Mouse (Mus musculus): ENCODE results near the gene Fam193b. TPM values are rescaled to one million over a fixed set of nuclear protein-coding genes. Genes with fewer than 3 reads are reported as not detected.
"Not testable (repeated sequence)": the region's sequence is repeated elsewhere in the genome, so short reads cannot be mapped to it uniquely, and the experiment has no call there.

Fam193b gene
- total RNA-seq, 2 experiments from 2014 or later = 67.0 to 84.3 TPM

DNA sequence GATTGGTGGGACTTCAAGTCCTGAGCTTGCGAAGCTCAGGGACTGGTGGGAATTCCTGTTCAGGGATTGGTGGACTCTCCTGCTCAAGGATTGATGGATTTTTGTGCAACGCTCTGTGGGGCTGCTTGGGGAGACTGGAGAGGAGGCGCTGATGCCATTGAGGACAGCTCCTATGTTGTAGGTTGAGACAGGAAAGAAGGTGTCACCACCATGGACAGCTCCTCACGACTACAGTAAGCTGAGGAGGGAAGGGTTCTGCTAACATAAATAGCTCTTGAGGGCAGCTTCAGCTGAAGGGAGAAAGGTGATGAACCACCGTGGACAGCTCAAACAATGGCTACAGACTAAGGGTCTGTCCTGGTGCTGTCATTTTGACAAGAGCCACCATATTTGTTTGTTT lies 5.0 kb upstream of the Fam193b start:
- intact Hi-C loops (cut with DNase I) = no loop called here
- DNase-seq (ENCODE audit: low spot score in 2 of 2) = no peak

- DNase-seq (ENCODE audit: low spot score in 2 of 2) = no peak
- intact Hi-C loops (cut with DNase I) = no loop called here
Observed at GRCm38 (mm10) chr13:55574321-55574720, 3.4 kb upstream of the Fam193b start.

GRCm38 (mm10) chr13:55573432-55573831 lies 2.5 kb upstream of the Fam193b start, which contains the start of gene Tmed9:
TSS of gene Tmed9 (plus strand) at chr13:55573732.
- no peak for DNase-seq (ENCODE audit: low spot score in 2 of 2)
- intact Hi-C loops (cut with DNase I) = no loop called here

DNA sequence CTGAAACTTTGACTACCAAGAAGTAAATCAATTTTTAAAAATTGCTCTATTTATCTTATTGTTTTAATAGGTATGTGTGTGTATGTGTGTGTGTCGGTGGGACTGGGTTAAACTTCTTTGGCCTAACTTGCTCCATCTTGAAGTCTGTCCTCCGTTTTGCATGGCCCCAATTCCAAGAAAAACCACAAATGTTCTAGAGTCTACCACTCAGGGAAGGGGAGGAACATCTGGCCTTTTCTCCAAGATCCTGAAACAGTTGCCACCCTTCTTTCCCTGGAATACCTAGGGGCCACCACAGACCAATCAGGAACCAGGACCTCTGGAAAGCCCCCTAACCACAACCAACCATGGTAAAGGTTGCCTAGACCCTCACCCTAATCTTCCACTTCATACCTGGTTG lies 1.1 kb upstream of the Fam193b start:
- DNase-seq (ENCODE audit: low spot score in 2 of 2) = no peak
- intact Hi-C loops (cut with DNase I) = no loop called here

GRCm38 (mm10) chr13:55570286-55570973 lies 490 bp downstream of the Fam193b start:
- peak; percentile 31 for DNase-seq (ENCODE audit: low spot score in 2 of 2)
- intact Hi-C loops (cut with DNase I) = no loop called here

- peak; percentile 18 to 32 for DNase-seq (ENCODE audit: low spot score in 2 of 2)
- intact Hi-C loops (cut with DNase I) = no loop called here
Observed at GRCm38 (mm10) chr13:55569726-55570285, 1.1 kb downstream of the Fam193b start.

GRCm38 (mm10) chr13:55568524-55568923 lies 2.4 kb downstream of the Fam193b start:
- DNase-seq (ENCODE audit: low spot score in 2 of 2); intact Hi-C loops (cut with DNase I): not testable (repeated sequence)

- DNase-seq (ENCODE audit: low spot score in 2 of 2) = no peak
- intact Hi-C loops (cut with DNase I) = no loop called here
Observed at GRCm38 (mm10) chr13:55567949-55568348, 3.0 kb downstream of the Fam193b start.

DNA sequence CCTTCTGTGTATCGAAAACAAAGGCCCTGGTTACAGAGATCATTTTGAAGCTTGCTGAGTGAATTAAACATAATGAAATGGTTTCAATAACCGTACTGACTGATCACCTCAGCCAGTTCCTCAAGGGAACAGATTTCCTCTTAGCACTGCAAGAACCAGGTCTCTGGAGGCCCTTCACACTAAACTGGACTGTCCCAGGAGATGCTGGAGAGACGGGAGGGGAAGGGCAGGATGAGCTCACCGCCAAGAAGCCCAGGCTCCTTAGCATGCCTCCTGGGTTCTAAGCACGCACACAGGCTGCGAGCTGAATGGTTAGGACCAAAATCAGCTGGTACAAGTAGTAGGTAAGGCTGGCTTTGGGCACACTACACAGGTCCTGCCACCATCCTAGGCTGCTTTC lies 3.9 kb downstream of the Fam193b start:
- intact Hi-C loops (cut with DNase I) = no loop called here
- DNase-seq (ENCODE audit: low spot score in 2 of 2) = no peak

DNA sequence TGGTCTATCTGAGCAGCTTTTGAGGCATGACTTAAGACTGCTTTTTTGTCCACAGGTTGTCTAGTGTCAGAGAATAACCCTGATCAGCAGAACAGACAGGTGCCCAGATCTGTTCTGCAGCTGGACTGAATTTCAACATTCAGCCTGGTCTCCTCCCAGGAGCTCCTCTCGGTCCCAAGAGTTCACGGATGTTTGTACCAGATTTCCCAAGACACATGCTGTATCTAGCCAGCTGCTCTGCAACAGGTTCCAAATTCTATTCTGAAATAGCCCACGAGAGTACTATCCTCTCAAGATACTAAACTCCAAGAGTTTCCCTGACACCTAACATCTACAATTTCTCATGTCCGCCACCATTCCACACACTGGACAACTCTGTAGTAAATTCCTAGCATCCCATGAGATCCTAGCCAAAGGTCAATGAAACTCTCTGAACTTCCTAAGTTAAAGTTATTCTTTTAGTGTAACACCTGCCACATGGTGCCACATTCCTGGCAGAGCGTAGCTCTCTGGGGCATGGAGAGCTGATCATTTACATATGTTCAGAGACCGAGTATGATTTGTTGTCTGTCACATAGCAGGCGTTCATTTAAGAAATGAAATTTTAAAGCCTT lies 7.5 kb downstream of the Fam193b start:
- intact Hi-C loops (cut with DNase I) = no loop called here
- no peak for DNase-seq (ENCODE audit: low spot score in 2 of 2)

DNA sequence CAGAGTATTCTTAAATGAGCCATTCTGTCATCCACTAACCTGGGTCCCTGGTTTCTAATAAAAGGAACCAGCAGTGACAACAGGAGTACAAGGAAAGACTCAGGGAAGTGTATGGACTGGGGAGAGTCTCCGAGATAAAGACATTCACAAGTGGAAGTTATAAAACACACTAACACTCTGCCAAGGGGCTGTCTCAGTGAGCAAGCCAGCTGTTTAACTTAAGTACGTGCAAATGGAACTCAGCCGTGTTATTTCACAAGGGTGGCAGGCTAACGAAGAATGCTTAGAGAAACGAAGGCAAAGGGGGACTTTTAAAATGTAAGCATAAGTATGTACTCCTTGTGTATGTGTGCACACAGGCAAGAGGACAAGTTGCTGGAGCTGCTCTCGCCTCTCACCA lies 13.4 kb downstream of the Fam193b start:
- intact Hi-C loops (cut with DNase I) = no loop called here
- no peak for DNase-seq (ENCODE audit: low spot score in 2 of 2)

- no peak for DNase-seq (ENCODE audit: low spot score in 2 of 2)
- intact Hi-C loops (cut with DNase I) = no loop called here
Observed at GRCm38 (mm10) chr13:55555921-55556320, 15.0 kb downstream of the Fam193b start.

DNA sequence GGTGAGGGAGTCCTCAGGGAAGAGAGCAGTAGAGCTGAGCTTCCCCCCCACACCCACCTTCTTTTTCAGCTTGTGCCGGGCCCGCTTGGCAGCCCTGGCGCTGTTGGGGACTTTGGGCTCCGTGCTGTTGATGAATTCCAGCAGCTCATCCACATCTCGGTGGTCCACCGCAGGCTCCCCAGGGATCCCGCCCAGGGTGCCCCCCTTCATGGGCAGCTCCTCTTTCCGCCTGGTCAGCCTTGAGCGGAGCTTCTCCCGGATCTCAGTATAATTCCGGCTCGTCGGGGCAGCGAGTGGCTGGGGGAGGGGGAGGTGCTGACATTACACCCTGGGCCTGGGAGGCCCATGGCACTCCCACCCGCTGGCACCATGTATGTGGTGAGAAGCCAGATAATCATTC lies 21.9 kb downstream of the Fam193b start:
- no peak for DNase-seq (ENCODE audit: low spot score in 2 of 2)
- intact Hi-C loops (cut with DNase I) = no loop called here

- intact Hi-C loops (cut with DNase I) = no loop called here
Observed at GRCm38 (mm10) chr13:55548426-55548825, 22.5 kb downstream of the Fam193b start.

GRCm38 (mm10) chr13:55547916-55548315 lies 23.0 kb downstream of the Fam193b start:
- intact Hi-C loops (cut with DNase I) = no loop called here
- no peak for DNase-seq (ENCODE audit: low spot score in 2 of 2)

More at GRCm38 (mm10) chr13:55548426-55548825, 22.5 kb downstream of the Fam193b start:
- DNase-seq (ENCODE audit: low spot score in 2 of 2) = no peak

- intact Hi-C loops (cut with DNase I) = no loop called here
- no peak for DNase-seq (ENCODE audit: low spot score in 2 of 2)
Observed at GRCm38 (mm10) chr13:55544792-55545191, 26.1 kb downstream of the Fam193b start.

GRCm38 (mm10) chr13:55543447-55543846 lies 27.5 kb downstream of the Fam193b start:
- intact Hi-C loops (cut with DNase I) = no loop called here
- no peak for DNase-seq (ENCODE audit: low spot score in 2 of 2)

GRCm38 (mm10) chr13:55542891-55543290 lies 28.0 kb downstream of the Fam193b start:
- no peak for DNase-seq (ENCODE audit: low spot score in 2 of 2)
- intact Hi-C loops (cut with DNase I) = no loop called here

- peak; percentile 46 to 52 for DNase-seq (ENCODE audit: low spot score in 2 of 2)
- intact Hi-C loops (cut with DNase I) = no loop called here
Observed at GRCm38 (mm10) chr13:55540933-55541332, 30.0 kb downstream of the Fam193b start.

DNA sequence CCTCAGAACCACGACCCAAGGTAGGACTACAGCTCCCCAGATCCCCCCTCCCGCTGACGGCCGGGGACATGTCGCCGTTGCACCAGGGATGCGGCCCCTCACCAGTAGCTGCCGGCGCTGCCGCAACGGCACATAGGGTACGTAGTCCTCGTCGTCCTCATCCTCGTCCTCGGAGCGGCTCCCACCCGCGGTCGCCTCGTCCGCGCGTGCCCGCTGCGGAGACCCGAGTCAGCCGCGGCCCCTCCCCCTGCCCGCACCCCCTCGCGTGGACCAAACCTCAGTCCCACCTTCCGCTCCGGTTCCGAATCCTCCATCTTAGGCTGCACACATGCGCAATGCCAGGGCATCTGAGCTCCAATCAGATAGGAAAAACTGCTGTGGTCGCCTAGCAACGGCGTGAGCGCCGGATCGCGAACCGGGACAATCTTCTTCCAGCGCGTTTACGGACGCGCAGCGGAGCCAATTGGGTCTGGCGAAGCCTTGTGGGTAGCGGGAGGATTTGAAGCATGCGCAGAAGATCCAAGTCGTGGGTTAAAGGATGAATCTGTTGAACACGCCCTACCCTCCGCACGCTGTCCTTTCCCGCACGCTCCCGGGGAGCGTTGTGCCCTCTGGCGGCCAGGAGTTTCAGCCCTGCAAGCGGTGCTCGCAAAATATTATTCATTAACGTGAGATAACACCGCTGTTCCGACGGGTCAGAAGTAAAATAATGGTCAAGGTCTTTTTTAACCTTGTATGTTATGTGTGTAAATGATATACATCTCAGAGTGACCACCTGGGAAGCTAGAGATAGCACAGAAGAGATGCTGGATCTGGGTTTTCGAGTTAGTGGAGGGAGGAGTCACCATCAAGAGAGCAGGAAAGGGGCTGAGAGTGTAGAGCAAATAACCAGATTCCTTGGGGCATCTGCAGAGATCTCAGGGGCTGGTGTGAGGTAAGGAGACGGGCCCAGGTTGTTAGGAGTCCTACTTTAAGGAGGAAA lies 34.4 kb downstream of the Fam193b start, which contains the start of gene Ddx41:
Gene Ddx41, minus strand, starts transcription at position 465 of the 982 bp plus-strand sequence.
- DNase-seq (ENCODE audit: low spot score in 2 of 2) = peak; percentile 100
- intact Hi-C loops (cut with DNase I) = loop anchor here (5.0 kb wide), 1 partner anchor 129 kb away; no protein-coding TSS in a partner anchor

Measured in left cerebral cortex, postnatal 25 days (tissue).